Mouse (Mus musculus) right cerebral cortex, postnatal 25 days (tissue): ENCODE results near the gene Sigmar1.
"Not testable (repeated sequence)": the region's sequence is repeated elsewhere in the genome, so short reads cannot be mapped to it uniquely, and the experiment has no call there.

Experiments
- DNase-seq: peaks from one replicate; pipeline ENCODE4 v3.0.0; 2022

Gene Sigmar1

DNA sequence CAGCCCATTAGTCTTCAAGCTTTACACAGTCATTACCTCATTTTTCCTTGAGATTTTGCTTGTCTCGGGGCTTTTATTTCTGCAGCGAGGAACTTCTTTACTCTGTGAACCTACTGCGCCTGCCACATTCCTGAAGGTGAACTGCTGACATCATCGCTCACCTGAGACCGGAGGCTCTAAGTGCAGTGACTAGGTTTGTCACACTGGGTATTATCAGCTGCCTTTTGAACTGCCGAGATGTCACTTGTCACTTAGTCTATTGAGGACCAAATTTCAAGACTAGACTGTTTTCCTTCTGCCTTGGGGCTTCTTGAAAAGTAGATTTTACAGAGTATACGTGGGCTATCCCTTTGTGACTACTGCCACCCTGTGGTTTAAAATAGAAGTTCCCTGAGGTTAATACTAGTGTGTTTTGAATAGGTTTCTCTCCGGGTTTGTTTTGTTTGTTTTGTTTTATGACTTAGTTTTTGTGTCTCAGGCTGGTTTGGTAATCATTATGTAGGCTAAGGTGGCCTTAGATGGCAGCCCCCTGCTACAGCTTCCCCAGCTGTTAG lies 47.7 kb downstream of the Sigmar1 start:
- DNase-seq, result no peak

DNA sequence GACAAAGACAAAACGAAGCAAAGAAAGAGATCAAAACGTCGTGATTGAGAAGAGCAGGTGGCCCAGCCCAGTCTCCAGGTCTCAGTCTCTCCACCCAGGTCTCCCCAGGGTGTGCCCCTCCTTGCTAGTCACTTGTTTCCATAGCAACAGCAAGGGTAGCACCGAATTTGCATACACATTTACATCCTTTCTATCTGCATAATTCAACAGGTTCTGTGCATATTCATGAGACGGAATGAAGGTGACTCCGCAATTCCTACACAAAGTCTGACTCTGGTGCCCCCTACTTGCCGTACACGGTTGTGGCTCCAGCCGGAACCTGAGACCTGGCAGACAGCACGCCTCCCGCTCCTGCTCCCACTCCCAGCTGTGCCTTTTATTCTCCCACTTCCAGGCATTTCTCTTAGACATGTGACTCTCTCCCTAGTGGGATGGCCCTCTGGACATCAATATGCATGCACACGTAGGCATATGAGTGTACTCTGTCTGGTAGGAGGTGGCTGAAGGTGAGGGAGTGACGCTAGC lies 48.9 kb downstream of the Sigmar1 start:
- peak; percentile 72 for DNase-seq

DNA sequence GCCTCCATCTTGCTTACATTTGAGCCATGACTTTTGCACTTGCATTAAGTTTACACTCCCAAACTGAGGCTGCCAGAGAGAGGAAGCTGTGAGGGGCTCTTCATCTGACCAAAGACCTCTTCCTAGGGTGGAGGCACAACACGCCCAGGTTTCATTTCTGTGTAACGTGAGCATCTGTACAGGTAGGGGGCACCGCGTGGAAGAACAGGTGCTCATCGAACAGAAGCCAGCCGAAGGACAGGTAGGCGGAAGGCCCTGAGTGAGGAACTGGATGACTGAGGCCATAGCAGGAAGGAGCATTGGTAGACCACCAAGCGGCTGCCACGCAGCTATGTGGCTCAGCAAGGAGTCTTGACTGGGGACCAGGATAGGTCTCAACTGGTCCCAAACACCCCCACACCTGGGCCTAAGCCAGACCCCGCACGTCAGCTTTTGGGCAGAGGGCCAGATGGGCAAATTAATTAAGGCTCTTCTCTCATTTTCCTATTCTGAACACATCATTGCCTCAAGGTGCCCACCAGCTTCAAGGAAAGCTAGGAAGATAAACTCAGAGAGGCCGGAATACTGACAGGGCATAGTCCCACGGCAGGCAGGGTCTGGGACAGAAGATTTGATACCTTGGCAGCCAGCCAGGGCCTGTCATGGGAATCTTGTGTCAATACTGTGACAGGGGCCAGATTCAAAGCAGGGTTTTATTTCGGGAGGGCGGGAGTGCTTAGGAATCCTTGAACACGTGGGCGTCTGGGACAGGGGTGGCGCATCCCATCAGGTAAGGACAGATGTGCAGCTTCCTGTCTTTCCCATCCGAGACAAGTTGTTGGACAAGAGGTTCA lies 49.8 kb downstream of the Sigmar1 start:
- no peak for DNase-seq

DNA sequence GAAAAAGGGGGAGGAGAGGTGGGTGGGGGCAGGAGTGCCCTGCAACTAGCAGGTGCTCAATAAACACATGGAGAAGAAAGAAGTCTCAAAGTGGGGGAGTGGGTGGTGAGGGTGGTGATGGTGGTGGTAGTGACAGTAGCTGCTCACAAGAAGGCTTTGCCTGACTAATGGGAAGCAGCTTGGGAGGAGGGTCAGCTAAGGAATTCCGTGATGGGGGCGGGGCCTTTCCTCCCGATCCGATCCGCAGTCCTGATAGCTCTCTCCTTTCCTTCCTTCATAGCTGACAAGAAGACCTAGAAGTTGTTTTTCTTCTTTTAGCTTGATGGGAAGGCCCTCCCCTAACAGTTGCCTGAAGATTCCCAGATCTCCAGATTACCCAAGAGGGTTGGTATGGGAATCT lies 51.3 kb downstream of the Sigmar1 start:
- DNase-seq, result no peak

DNA sequence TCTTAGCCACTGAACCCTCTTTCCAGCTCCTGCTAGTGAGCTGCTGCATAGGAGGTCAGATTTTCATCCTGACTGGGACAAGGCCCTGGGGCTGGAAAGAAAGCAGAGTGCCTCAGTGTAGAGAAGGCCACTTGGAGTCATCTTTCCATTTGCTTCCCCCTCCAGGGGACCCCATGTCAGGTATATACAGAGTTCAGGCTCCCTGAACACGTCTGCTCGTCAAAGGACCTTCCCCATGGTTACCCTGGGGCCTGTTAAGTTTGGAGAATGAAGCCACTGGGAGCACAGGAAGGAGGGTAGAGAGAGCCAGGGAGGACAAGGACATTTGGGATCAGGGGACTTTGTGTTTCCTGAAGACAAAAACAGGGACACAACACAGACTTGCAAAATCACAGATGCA lies 53.7 kb downstream of the Sigmar1 start:
- not testable (repeated sequence) for DNase-seq

DNA sequence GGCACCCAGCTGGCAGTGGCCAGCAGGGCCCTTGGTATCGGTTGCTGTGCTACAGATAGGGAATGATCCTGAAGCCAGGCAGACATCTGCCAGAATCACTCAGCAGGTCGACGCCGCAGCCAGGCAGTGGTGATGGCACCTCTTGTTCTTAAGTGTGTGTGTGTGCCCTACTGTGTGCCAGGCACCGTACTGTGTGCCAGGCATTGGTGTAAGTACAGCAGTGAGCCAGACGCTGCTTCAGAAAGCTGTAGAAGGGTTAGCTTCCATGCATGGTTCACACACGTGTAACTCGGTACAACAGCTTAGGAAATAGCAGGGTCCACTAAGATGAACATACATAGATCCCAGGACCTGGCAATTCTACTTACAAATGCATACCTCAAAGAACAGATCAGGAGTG lies 55.7 kb downstream of the Sigmar1 start:
- not testable (repeated sequence) for DNase-seq

DNA sequence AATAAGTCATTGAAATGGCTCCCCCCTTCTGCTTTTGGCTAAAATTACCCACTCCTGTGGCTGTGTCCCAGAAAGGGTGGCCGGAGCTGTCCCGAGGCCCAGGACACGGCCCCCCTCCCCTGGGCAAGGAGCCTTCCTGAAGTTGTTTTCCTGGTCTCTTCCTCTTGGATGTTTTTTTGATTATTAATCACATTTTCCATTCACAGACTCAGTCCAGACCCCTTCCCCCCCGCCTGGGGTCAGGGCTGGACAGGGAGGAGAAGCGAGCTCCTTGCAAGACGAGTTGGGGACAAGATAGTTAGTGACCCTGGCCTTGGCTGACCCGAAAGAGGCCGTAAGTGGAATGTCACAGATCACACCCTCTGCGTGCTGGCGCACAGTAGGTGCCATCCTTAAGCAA lies 56.2 kb downstream of the Sigmar1 start, which contains the start of gene Il11ra1:
Gene Il11ra1 (plus strand): TSS at position 207 of the 400 bp plus-strand sequence.
- not testable (repeated sequence) for DNase-seq

DNA sequence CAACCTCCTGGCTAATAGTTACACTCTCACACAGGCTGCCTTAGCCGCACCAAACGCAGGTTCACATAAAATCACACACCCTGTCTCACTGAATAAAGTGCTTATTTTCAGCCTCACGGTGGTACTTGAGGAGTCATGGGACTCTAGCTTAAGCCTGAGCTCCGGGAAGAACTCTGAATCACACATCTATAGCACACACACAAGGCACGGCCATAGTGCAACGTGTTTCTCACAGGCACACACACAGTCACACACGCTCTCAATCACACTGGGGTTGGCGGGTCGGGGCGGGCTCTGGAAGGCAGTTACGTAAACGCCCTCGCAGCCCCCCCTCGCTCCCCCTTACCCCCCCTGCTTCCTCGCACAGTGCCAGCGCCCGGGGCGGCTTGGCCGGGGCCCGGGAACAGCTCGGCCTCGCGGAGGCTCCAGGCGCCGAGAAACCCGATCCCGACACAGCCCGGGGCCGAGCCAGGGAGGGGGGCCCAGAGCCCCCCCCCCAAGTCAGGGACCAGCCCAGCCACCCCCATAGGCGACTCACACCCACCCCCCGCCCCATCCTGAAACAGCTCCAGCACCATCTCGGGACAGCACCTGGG lies 57.4 kb downstream of the Sigmar1 start:
- DNase-seq, result not testable (repeated sequence)

DNA sequence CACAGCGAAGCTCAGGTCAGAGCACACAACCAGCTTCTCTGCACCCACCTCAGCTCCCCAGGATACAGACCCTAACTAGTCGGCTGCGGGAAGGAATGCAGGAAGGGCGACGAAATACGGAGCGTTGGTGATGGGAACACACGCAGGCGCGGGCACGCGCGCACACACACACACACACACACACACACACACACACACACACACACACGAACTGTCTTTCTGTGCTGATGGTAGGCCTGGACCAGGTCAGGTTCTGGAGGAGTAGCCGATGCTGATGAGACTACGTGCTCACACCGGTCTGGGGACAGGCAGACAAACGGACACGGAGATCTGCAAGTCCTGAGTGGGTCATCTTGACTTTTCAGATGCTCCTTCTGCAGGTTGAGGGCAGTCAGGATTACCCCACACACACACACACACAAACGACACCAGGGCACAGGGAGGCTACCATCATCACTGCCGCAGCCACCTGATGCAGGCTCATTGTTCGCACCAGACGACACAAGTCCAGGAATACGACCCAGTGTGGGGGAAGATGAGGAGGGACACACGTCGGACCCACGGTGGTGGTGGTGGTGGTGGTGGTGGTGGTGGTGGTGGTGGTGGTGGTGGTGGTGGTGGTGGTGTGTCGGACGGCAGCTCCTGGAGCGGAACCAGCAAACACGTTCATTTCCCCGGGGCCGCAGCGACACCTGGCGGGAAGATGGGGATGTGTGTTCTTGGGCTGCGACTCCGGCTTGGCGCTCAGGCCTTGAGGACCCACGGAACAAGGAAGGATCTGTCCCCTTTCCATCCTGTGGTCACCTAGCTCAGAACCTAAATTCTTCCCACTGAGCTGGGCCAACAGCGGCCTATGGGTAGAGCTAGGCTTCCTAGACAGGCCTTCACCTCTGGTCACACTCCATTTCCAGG lies 58.8 kb downstream of the Sigmar1 start, which contains the start of gene Cntfr:
Gene Cntfr (minus strand): TSS at position 160 of the 912 bp plus-strand sequence.
- DNase-seq, result peak; percentile 70

DNA sequence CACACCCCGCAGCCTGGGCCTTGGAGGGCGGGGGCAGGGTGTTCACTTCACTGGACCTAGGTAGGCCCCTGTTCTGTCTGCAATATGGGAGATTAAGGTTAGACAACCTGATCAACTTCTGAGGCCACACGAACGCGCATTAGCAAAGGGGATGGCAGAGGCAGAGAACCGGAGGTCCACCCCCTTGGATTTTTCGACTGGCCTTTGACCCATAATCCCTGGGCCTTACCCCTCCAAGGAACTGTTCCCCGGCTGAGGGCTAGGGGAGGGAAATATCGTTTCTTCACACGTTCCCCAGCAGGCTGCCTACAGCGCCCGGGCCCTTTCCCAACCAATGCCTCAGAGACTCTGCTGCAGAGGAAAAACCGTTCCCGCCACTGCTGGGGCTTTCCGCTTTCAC lies 59.5 kb downstream of the Sigmar1 start:
- DNase-seq, result not testable (repeated sequence)

DNA sequence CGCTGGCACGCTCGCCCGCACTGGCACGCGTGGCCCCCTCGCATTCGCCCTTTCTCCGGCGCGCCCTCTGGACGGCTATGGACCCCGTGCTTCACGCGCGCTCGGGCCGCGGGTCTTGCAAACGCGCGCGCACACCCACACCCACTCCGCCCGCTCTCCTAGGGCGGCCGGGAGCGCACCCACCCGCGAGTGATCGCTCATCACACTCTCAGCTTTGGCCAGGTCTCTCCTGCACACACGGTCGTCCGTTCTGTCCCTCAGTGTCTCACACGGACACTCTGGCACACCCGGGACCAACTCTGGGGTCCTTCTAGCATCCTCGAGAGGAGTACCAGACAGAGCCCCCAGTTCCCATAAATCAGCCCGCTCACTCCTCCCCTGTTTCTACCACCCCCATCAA lies 60.2 kb downstream of the Sigmar1 start:
- DNase-seq, result not testable (repeated sequence)

DNA sequence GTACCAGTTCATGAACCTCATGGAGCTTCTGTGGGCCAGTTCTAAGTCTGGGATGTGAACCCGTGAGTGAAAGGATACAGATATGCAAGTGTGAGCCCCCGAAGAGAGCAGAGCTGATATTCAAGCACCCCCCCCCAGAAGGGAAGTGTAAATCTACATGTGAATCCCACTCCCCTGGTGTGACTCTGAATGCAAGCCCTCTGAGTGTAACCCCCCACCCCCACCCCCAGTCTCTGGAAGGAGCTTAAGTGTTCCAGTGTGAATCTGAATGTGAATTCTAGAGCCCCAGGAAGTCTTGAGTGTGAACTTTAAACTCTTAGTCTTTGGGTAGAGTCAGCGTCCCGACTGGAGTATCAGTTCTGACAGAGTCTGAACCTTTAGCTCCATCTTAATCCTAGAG lies 62.4 kb downstream of the Sigmar1 start:
- DNase-seq, result not testable (repeated sequence)

DNA sequence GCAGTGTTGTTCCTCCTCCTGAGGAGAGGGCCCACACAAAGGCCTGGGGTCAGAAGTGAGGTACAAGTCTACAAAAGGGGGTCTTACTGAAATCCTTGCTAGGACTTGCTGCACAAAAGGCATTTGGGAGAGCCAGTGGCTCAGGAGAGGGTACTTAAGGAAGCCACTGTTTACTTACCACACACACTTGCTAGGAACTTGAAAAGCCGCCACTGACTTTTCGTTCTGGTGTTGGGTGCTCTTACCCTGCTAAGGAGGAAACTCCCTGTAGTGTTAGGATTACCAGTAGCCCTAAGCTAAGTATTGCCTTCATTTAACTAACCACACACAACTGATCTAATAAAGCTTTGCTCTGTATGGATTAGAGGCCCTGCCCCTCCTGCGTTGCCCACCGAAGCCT lies 65.9 kb downstream of the Sigmar1 start:
- not testable (repeated sequence) for DNase-seq

DNA sequence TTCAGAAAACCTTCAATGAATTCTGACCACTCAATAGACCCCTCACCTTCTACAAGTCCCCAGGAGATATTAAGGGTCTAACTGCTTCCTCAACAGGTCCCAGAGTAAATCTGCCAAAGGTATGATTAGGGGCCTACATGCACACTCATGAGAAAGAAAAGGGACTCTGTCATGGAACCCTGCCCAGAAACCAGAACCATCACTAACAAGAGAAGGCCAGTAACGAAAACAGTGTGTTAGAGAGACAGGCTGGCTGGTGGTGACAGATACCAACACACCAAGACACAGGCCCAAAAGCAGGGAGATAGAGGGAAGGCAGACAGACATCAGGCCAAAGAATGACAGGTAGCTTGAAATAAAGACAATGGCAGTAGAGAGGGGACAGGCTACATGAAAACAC lies 67.4 kb downstream of the Sigmar1 start:
- DNase-seq, result not testable (repeated sequence)
